8 mouse cellular contexts compared by ENCODE assay signal in the genomic region with DNA sequence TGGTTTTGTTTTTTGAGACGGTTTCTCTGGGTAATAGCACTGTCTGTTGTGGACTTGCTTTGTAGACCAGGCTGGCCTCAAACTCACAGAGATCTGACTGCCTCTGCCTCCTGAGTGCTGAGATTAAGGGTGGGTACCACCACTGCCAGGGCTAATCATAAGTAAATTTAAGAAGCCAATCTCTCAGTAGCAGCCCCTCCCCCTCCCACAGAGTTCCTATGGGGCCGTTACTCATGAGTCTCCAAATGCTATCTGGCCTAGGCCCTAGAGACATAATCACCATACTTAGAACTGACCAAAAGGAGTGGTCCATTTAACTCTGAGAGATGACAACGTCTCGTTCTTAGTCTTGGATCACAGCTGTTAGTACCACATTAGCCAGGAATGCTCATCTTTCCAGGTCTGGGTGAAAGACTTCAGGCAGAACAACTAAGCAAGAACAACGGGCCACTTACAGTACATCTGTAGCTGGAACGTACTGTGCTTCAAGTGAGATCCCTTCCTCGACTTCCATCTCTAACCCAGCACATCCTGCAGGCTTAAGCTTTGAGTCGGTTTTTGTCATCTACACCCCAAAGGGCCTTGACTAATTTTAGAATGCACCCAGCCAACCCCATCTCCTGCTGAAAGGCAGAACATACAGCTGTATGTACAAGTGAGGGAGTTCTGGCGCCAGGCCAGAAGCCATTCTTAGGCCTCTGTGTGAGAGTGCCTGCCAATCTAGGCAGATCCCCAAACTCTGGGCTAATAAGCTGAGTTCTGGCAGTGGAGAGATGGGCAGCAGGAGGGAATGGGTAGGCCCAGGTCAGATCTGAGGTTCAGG.
DNase-seq lines count a peak whose midpoint lies in the region; ATAC-seq lines count a peak whose summit lies in the region.
"Had no signal": no experiment of that assay in that cellular context is flagged by ENCODE, and none has a peak within 500 bp of the region (broad histone marks: within the 10 kb centered on the region; RNA-seq: fewer than 3 reads in every experiment).

No protein-coding gene starts in this region.

- WGBS in liver, embryonic 16.5 days (ENCODE audit: insufficient replicate concordance) = 74% methylated on average over 9 of the region's 9 CpGs
- 87% methylated on average over 9 of the region's 9 CpGs for WGBS in liver, embryonic 11.5 days
- WGBS in forebrain, embryonic 13.5 days = 71% methylated on average over 9 of the region's 9 CpGs

- peak; percentile 22; the same call in 1 of the 2 replicates for ATAC-seq in liver, embryonic 16.5 days (ENCODE audit: low read depth)
- no peak for ATAC-seq in liver, embryonic 11.5 days (replicated peaks; ENCODE audit: low FRiP score)
- peak; percentile 87 for ATAC-seq in forebrain, embryonic 13.5 days

- H3K4me2 ChIP-seq in liver, embryonic 16.5 days (ENCODE audit: low read depth, low read length) = no peak overlapping the region
- H3K4me2 ChIP-seq in liver, embryonic 11.5 days = no peak overlapping the region
- no peak overlapping the region for H3K4me2 ChIP-seq in forebrain, embryonic 13.5 days

- H3K9me3 ChIP-seq in liver, embryonic 16.5 days (replicated peaks; ENCODE audit: control insufficient read depth, low read length) = no peaks in the 10 kb centered on the region
- H3K9me3 ChIP-seq in liver, embryonic 11.5 days (ENCODE audit: control insufficient read depth, low read length) = no peaks in the 10 kb centered on the region
- H3K9me3 ChIP-seq in forebrain, embryonic 13.5 days (replicated peaks) = no peaks in the 10 kb centered on the region

- H3K27me3 ChIP-seq in liver, embryonic 16.5 days (ENCODE audit: control insufficient read depth, insufficient read depth, low read depth, low read length) = no peaks in the 10 kb centered on the region
- no peaks in the 10 kb centered on the region for H3K27me3 ChIP-seq in liver, embryonic 11.5 days (replicated peaks; ENCODE audit: control insufficient read depth, insufficient read depth, low read length)
- no peaks in the 10 kb centered on the region for H3K27me3 ChIP-seq in forebrain, embryonic 13.5 days

- no peak overlapping the region for H3K27ac ChIP-seq in liver, embryonic 16.5 days (ENCODE audit: low read length)
- H3K27ac ChIP-seq in liver, embryonic 11.5 days (ENCODE audit: low read depth, low read length) = no peak overlapping the region
- H3K27ac ChIP-seq in forebrain, embryonic 13.5 days = peak overlapping the region; percentile 49
- H3K27ac ChIP-seq: left cerebral cortex, adult 2 months had no signal

- no peak for DNase-seq in liver, embryonic 11.5 days (ENCODE audit: low spot score)
- DNase-seq in T-cell, adult 2 months (ENCODE audit: low spot score) = peak; percentile 71
- peak; percentile 47 for DNase-seq in kidney, postnatal 14 days
- DNase-seq in right cerebral cortex, adult 2 months (ENCODE audit: low spot score in 2 of 2) = peak; percentile 20 to 37
- no peak for DNase-seq in embryo, embryonic 10 days (ENCODE audit: low spot score)

- H3K4me1 ChIP-seq in liver, embryonic 16.5 days (ENCODE audit: control insufficient read depth, low read depth, low read length) = peaks cover 15% of the 10 kb centered on the region
- peaks cover 14% of the 10 kb centered on the region for H3K4me1 ChIP-seq in liver, embryonic 11.5 days (replicated peaks; ENCODE audit: control insufficient read depth, insufficient read depth, low read length)
- peaks cover 33% of the 10 kb centered on the region for H3K4me1 ChIP-seq in forebrain, embryonic 13.5 days

- H3K4me3 ChIP-seq in liver, embryonic 16.5 days (ENCODE audit: low read depth, low read length) = no peak overlapping the region
- H3K4me3 ChIP-seq in liver, embryonic 11.5 days (ENCODE audit: low read depth, low read length) = no peak overlapping the region
- H3K4me3 ChIP-seq in forebrain, embryonic 13.5 days = no peak overlapping the region
- H3K4me3 ChIP-seq: left cerebral cortex, adult 2 months had no signal

- no peak overlapping the region for H3K9ac ChIP-seq in liver, embryonic 16.5 days (ENCODE audit: low read depth, low read length)
- H3K9ac ChIP-seq in liver, embryonic 11.5 days (ENCODE audit: low read depth, low read length) = no peak overlapping the region
- H3K9ac ChIP-seq in forebrain, embryonic 13.5 days = no peak overlapping the region

- H3K36me3 ChIP-seq in liver, embryonic 16.5 days (ENCODE audit: control insufficient read depth, insufficient read depth) = no peaks in the 10 kb centered on the region
- H3K36me3 ChIP-seq in liver, embryonic 11.5 days (ENCODE audit: control insufficient read depth, insufficient read depth, low read length) = no peaks in the 10 kb centered on the region; the same call in 1 of the 2 replicates
- no peaks in the 10 kb centered on the region for H3K36me3 ChIP-seq in forebrain, embryonic 13.5 days (ENCODE audit: poor library complexity, severe bottlenecking)

Comparison
In these comparisons a context has a peak if more than half of its experiments do, and no peak if none do; other contexts are left out.
1. DNase-seq: peak in T-cell, adult 2 months (single experiment), kidney, postnatal 14 days (single experiment) and right cerebral cortex, adult 2 months (2 of 2); none in liver, embryonic 11.5 days (single experiment) and embryo, embryonic 10 days (single experiment).